ENCODE assay signal across 8 mouse cellular contexts in the genomic region with DNA sequence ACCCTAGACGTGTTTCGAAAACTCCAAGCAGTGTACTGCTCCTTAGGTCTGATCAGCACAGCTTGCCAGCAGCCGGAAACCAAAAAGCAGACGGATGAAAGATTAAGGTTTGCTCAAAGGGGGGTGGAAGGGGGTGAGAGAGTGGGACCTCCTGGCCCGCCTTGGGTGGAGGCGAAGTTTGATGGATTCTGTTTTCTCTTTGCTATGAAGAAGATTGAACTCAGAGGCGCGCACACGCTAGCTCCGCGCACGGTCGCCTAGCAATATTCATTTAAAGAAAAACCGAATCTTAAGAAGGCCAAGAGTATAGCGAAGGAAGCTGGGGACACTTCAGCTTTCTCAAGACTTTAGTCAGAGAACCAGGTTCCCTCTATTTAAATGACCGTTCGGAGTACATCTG. TPM values are rescaled to one million over a fixed set of nuclear protein-coding genes. Genes with fewer than 3 reads are reported as not detected.
DNase-seq lines count a peak whose midpoint lies in the region; ATAC-seq and TF ChIP-seq lines count a peak whose summit lies in the region.

A gene (plus strand): TSS at position 35 of the 400 bp plus-strand sequence.

- no peaks in the 10 kb centered on the region for H3K9me3 ChIP-seq in forebrain, embryonic 14.5 days (replicated peaks; ENCODE audit: control insufficient read depth, low read length)
- H3K9me3 ChIP-seq in lung, embryonic 14.5 days (ENCODE audit: low read depth, low read length): no peaks in the 10 kb centered on the region
- H3K9me3 ChIP-seq in neural tube, embryonic 15.5 days (replicated peaks): no peaks in the 10 kb centered on the region

- DNase-seq in R1 (ENCODE audit: low read depth, low spot score): peak; percentile 43
- DNase-seq in forebrain, embryonic 14.5 days (ENCODE audit: low spot score): peak; percentile 52
- peak; percentile 20 to 43 for DNase-seq in heart, postnatal 14 days
- no peak for DNase-seq in layer of hippocampus, adult 2 months (ENCODE audit: low spot score in 2 of 2)
- peak; percentile 68 for DNase-seq in lung, embryonic 14.5 days
- peak; percentile 28 to 30 for DNase-seq in urinary bladder, postnatal 36 days (ENCODE audit: low spot score in 2 of 2)

- no peak for TF ChIP-seq CTCF in layer of hippocampus, adult 2 months (conservative IDR thresholded peaks at IDR 0.05)
- TF ChIP-seq CTCF in lung, embryonic 14.5 days (IDR thresholded peaks at IDR 0.05; ENCODE audit: low read depth): no peak

- H3K36me3 ChIP-seq in forebrain, embryonic 14.5 days (ENCODE audit: control insufficient read depth, insufficient read depth, low read length): peaks cover 4% of the 10 kb centered on the region
- peaks cover 7% of the 10 kb centered on the region for H3K36me3 ChIP-seq in lung, embryonic 14.5 days (ENCODE audit: insufficient read depth)
- peaks cover 5% of the 10 kb centered on the region; the same call in 1 of the 2 replicates for H3K36me3 ChIP-seq in neural tube, embryonic 15.5 days

- H3K9ac ChIP-seq in forebrain, embryonic 14.5 days (ENCODE audit: low read length): peak within 1 kb of the TSS; percentile 73
- H3K9ac ChIP-seq in lung, embryonic 14.5 days: peak within 1 kb of the TSS; percentile 76
- H3K9ac ChIP-seq in neural tube, embryonic 15.5 days (replicated peaks): peak within 1 kb of the TSS; percentile 65

- H3K4me1 ChIP-seq in forebrain, embryonic 14.5 days (ENCODE audit: control insufficient read depth, insufficient read depth, low read length): peaks cover 10% of the 10 kb centered on the region
- H3K4me1 ChIP-seq in lung, embryonic 14.5 days (ENCODE audit: insufficient read depth): peaks cover 9% of the 10 kb centered on the region; the same call in 1 of the 2 replicates
- peaks cover 13% of the 10 kb centered on the region for H3K4me1 ChIP-seq in neural tube, embryonic 15.5 days

- no peaks in the 10 kb centered on the region for H3K27me3 ChIP-seq in forebrain, embryonic 14.5 days (replicated peaks; ENCODE audit: control insufficient read depth, insufficient read depth, low read length)
- no peaks in the 10 kb centered on the region for H3K27me3 ChIP-seq in lung, embryonic 14.5 days (ENCODE audit: insufficient read depth, low read length)
- no peaks in the 10 kb centered on the region for H3K27me3 ChIP-seq in neural tube, embryonic 15.5 days (replicated peaks)

- WGBS in forebrain, embryonic 14.5 days: 2% methylated on average over 17 of the region's 17 CpGs
- under 1% methylated on average over 17 of the region's 17 CpGs for WGBS in lung, embryonic 14.5 days
- WGBS in neural tube, embryonic 15.5 days: 3% methylated on average over 17 of the region's 17 CpGs

- ATAC-seq in cerebellum, adult (ENCODE audit: insufficient number of reproducible peaks, low FRiP score, low TSS enrichment): peak; percentile 34; the same call in 1 of the 2 replicates
- peak; percentile 59 for ATAC-seq in forebrain, embryonic 14.5 days
- ATAC-seq in lung, embryonic 14.5 days (ENCODE audit: insufficient read depth): peak; percentile 81
- ATAC-seq in neural tube, embryonic 15.5 days (ENCODE audit: low FRiP score): peak; percentile 68

- peak within 1 kb of the TSS; percentile 44; the same call in 1 of the 2 replicates for H3K27ac ChIP-seq in forebrain, embryonic 14.5 days (ENCODE audit: low read depth, low read length)
- H3K27ac ChIP-seq in layer of hippocampus, adult 2 months: peak within 1 kb of the TSS; percentile 92
- H3K27ac ChIP-seq in lung, embryonic 14.5 days (ENCODE audit: low read depth): peak within 1 kb of the TSS; percentile 92
- peak within 1 kb of the TSS; percentile 78 for H3K27ac ChIP-seq in neural tube, embryonic 15.5 days (replicated peaks)

- H3K4me3 ChIP-seq in forebrain, embryonic 14.5 days (ENCODE audit: low read depth, low read length): peak within 1 kb of the TSS; percentile 59
- peak within 1 kb of the TSS; percentile 79 for H3K4me3 ChIP-seq in layer of hippocampus, adult 2 months
- peak within 1 kb of the TSS; percentile 77 for H3K4me3 ChIP-seq in lung, embryonic 14.5 days (ENCODE audit: low read depth, low read length)
- H3K4me3 ChIP-seq in neural tube, embryonic 15.5 days (replicated peaks): peak within 1 kb of the TSS; percentile 84

- intact Hi-C loops in heart, postnatal 14 days (cut with DNase I): loop anchor here (1.0 kb wide), 1 partner anchor 47 kb away; no protein-coding TSS in a partner anchor

- H3K4me2 ChIP-seq in forebrain, embryonic 14.5 days (ENCODE audit: low read length): peak within 1 kb of the TSS; percentile 67
- H3K4me2 ChIP-seq in lung, embryonic 14.5 days: peak within 1 kb of the TSS; percentile 81
- H3K4me2 ChIP-seq in neural tube, embryonic 15.5 days: peak within 1 kb of the TSS; percentile 73

RNA-seq across cellular contexts. Expression of the gene that starts here (rescaled TPM):
- polyA plus RNA-seq in forebrain, embryonic 14.5 days (2014; fragmentation: Nextera tagmentation; extraction: Ambion mirVana): 16.8 TPM in 2 replicates
- 10 to 100 TPM; 25.5 to 28.0 TPM for total RNA-seq in heart, postnatal 14 days (2021)
- total RNA-seq in layer of hippocampus, adult 2 months (2021): 10 to 100 TPM; 15.8 to 17.4 TPM
- 19.8 and 22.1 TPM in 2 replicates for polyA plus RNA-seq in lung, embryonic 14.5 days (2014; fragmentation: Nextera tagmentation; extraction: Ambion mirVana)
- polyA plus RNA-seq in neural tube, embryonic 15.5 days (2015; fragmentation: Nextera tagmentation; extraction: Ambion mirVana): 15.5 and 19.1 TPM in 2 replicates

Comparison
In these comparisons a context has a peak if more than half of its experiments do, and no peak if none do; other contexts are left out.
1. DNase-seq: peak in R1 (single experiment), forebrain, embryonic 14.5 days (single experiment), heart, postnatal 14 days (2 of 2), lung, embryonic 14.5 days (single experiment) and urinary bladder, postnatal 36 days (2 of 2); none in layer of hippocampus, adult 2 months (0 of 2).
2. Peak in every context shown above with its lines, with median percentiles within 50 percentile points of each other: ATAC-seq, H3K27ac ChIP-seq, H3K4me2 ChIP-seq, H3K4me3 ChIP-seq and H3K9ac ChIP-seq.